Mouse (Mus musculus): ENCODE data around the gene Ppp3r1.
A peak's percentile ranks its signal among the peaks of the same experiment; 100 is the strongest.

The Ppp3r1 gene

DNA sequence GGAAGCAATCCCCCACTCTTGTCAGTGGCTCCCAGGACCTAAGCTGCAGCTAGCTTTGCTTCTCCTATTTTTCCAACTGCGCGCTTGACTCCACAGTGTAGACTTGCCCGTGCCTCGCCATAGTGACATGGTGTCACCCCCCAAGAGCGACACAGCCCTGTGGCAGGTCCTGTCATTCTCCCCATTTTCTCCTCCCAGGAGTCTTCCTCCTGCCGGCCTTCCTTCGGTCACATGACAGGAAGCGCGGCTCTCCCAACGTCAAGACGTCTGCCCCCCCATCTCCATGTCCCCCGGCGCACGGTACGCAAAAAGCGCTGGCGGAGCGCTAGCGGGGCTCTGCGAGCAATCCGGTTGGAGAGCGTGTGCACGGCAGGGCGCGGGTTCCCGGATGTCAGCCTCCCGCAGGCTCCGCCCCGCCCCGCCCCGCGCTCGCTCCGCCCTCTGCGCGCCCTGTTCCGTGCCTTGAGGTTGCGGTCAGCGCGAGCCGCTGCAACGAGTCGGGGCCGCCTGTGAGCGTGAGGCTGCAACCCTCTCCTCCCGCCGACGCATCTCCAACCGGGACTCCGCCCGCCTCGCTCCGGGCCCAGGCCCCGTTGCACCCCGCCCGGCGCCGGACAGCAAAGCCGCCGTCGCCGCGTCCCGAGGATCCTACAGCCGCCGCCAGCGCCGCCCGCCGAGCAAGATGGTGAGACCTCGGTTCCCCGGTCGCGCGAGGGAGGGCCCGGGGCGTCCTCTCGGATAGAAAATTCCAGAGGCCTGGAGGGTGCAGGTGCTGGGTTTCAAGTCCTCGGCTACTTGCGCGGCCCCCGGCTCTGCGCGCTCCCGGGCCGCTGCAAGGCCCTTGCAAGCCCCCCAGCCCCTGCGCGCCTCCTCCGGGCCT lies at the start of gene Ppp3r1:
Ppp3r1 (plus strand) TSS at position 406 of the 880 bp plus-strand sequence.
- DNase-seq (ENCODE audit: low spot score) = peak; percentile 94

GRCm38 (mm10) chr11:17112419-17113090 lies 46.5 kb upstream of the Ppp3r1 start:
- no peak for DNase-seq (ENCODE audit: low spot score)

- DNase-seq (ENCODE audit: low spot score) = no peak
Observed at GRCm38 (mm10) chr11:17126418-17126817, 32.6 kb upstream of the Ppp3r1 start.

DNA sequence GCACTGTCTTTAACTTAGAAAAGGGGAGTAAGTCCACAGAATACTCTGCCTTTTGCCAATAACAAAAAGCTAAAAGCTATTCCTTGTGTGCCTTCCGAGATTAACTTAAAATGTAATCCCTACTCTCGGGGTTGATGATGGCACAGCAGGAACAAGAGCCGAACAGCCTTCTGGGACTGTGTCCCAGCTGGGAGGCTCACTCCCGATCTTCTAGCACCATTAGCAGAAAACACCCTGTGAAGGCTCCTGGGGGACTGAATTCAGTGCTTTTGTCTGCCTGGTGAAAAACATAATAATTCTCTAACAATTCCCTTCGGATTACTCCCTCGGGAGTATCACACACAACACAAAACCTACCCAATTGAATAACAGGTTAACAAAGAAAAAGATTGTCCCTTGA lies 23.4 kb upstream of the Ppp3r1 start:
- DNase-seq (ENCODE audit: low spot score) = no peak

DNA sequence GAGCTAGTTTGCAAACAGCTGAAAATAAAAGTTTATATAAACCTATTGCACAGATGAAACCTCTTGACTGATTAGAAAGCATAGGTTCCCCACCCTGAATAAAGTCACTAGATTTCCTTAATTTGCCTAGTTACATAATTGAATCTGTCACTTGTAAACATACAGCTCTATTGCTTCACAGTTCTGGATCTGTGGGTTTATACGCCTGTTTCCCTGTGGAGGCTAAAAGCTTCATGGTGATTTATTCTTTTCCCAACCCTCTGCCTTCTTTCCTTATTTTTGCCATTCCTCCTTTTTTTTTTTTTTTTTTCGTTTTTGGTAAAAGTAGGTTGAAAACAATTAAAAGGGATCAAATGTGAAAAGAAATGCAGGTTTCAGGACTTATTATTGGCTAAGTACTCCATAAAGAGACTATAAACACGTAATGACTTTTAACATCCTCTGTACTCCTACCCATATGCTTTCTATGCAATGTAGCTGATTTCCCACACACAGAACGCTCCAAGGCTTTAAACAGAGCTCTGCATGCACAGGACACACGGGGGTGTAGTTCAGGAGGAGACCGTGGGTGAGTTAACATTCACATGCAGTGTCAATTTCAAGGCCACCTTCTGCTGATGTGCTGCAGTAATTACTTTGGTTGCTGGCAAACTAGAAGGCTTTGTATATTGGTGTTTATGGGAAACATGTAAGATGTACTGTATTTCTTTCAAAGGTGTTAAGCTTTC lies 20.6 kb upstream of the Ppp3r1 start:
- DNase-seq (ENCODE audit: low spot score) = no peak

DNA sequence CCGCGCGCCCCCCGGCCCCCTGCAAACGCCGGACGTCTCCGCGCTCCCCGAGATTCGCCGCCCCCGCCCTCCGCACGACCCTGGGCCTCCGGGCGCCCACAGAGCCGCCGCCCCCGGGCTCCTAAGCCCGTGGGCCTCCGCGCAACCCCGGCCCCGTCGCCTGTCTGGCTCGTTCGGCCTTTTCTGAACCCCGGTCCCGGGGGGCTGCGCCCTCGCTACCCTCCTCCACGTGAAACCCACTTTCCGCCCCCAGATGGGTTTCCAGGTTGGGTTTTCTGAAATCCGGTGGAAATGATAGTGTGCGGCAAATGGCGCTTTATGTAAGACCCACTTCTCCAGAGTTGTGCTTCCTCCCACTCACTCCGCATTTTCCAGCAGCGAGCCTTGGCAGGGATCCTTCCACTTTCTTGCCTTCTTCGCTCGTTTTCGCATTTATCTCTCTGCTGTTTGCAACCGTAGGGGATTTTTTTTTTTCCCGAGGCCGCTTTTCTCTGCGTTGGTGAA lies 727 bp downstream of the Ppp3r1 start:
- peak; percentile 50 for DNase-seq (ENCODE audit: low spot score)

GRCm38 (mm10) chr11:17160242-17160641 lies 1.2 kb downstream of the Ppp3r1 start:
- peak; percentile 30 for DNase-seq (ENCODE audit: low spot score)

- no peak for DNase-seq (ENCODE audit: low spot score)
Observed at GRCm38 (mm10) chr11:17163956-17164355, 4.9 kb downstream of the Ppp3r1 start.

- DNase-seq (ENCODE audit: low spot score) = no peak
Observed at GRCm38 (mm10) chr11:17166627-17167026, 7.6 kb downstream of the Ppp3r1 start.

- DNase-seq (ENCODE audit: low spot score) = no peak
Observed at GRCm38 (mm10) chr11:17169262-17169661, 10.2 kb downstream of the Ppp3r1 start.

DNA sequence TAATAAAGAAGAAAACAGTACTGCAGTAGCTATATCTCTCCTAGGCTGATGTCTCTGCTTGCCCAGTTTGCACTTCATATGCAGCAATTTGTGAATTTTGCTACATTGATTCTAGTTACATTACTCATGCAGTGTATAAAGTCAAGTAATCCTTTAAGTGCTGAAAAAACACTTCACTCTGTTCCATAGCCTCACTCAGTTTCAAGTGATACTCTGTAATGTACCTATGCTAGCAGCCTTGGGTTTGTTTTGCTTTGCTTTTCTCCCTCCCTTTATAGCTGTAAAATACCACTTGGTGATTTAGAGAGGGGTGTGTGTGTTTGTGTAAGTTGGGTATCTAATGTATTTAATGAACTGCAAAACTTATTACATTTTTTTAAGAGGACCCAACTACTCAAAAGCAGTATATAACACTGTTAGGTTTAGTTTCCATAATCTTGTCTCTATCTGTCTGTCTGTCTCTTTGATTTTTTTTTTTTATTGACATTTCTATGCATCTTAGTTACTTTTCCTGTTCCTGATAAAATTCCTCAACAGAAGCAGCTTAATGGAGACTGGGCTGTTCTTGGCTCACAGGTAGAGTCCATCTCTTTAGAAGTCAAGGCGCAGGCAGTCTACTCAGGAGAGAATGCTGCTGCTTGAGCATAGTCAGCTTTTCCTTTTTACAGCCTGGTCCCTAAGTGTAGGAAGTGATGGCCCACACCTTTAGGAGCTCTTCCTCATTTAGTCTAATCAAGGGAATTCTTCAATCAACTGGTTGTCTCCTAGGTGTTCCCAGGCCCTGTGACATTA lies 12.1 kb downstream of the Ppp3r1 start:
- DNase-seq (ENCODE audit: low spot score) = no peak

- no peak for DNase-seq (ENCODE audit: low spot score)
Observed at GRCm38 (mm10) chr11:17172300-17172699, 13.2 kb downstream of the Ppp3r1 start.

DNA sequence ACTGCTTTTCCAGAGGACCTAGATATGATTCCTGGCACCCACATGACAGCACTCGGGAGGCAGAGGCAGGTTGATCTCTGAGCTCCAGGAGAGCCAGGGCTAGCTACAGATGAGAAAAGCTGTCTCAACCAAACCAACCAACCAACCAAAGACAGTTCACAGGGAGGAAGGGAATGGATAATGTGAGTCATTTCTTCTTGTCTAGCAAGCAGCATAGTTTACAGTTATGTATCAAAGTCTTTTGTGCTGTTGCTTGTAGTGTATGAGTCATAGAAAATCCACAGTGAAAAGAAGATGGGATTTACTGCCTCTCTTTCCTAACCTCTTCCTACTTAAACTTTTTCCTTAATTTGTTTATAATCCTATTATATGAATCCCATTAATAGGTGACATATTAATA lies 17.6 kb downstream of the Ppp3r1 start:
- no peak for DNase-seq (ENCODE audit: low spot score)

DNA sequence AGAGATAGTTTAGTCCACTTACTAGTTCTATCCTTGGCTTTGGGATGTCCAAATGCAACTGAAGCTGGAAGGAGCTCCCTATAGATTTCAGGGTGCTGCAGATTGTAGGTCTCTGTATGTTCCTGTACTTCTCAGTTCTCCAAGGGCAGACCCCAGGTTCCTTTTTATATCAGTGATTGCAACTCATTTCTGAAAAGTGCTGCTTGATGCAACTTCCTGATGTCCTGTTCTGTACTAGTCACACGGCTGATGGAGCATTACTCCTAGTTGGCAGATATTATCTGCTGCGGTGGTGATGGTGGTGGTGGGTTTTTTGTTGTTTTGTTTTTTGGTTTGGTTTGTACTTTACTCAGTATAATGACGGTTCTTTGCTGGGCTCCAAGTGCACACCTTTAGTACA lies 21.7 kb downstream of the Ppp3r1 start:
- no peak for DNase-seq (ENCODE audit: low spot score)

DNA sequence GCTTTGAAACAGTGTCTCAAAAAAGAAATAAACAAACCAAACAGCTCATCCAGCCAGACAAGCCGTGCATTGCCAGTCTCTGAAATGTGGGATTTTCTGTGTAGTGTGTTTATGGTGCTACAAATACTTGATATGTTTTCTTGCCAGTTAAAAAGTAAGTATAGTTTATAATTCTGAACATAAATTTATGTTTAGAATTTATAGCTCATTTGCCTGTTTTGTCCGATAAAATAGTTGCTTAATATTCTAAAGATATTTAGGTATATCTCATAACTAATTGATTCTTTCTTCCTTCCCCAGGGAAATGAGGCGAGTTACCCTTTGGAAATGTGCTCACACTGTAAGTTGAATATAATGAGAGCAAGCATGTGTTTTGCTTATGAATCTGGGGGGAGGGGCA lies 22.7 kb downstream of the Ppp3r1 start, which contains the start of gene Wdr92:
Wdr92 (plus strand) TSS at position 301 of the 400 bp plus-strand sequence.
- no peak for DNase-seq (ENCODE audit: low spot score)

- no peak for DNase-seq (ENCODE audit: low spot score)
Observed at GRCm38 (mm10) chr11:17183165-17183564, 24.1 kb downstream of the Ppp3r1 start.

DNA sequence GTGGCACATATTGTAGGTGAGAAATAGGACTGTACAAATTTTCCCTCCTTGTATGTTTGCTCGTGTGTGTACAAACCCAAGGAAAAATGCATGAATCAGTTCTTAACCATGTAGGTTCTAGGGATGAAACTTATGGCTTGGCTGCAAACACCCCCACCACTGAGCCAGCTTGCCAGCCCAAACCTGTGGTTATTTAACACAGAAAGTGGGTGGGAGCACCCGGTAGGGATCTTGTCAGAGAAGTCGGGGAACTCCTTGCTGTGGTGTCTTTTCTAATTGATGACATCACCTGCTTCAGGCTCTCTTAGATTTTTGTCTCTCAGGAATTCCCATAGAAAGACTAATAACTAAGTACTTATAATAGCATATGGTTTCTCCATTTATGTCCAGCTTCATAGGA lies 28.6 kb downstream of the Ppp3r1 start:
- DNase-seq (ENCODE audit: low spot score) = no peak

GRCm38 (mm10) chr11:17188786-17189185 lies 29.7 kb downstream of the Ppp3r1 start:
- DNase-seq (ENCODE audit: low spot score) = no peak

DNA sequence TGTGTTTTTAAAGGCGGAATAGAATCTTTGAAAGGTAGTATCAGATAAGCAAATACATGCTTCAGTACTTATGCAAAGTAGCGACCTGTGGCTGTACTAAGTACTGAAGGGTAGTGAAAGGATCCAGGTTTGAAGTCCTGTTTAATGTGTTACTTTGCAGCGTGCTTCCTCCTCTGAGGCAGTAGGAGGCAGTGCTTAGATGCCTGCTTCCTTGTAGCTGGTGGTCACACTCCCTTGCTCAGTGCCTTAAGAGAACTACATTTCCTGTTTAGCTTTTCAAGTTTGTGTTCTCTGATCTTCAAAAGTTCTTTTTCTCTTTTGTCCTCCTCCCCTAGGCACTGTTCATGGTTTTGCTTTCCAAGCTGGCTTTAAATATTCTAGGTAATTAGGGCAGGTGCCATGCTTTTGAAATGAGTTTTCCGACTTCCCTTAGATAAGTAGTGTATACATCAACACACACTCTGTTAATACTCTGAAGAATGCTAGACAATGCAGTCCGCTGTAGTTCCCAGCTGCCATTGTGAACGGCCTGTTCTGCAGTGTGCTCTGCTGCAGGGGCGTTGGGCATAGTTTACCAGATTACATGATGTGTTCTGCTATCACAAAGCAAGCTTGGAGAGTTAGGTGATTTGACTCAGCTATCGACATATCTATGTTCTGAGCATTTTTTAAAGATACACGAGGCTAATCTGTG lies 33.2 kb downstream of the Ppp3r1 start:
- DNase-seq (ENCODE audit: low spot score) = no peak

GRCm38 (mm10) chr11:17199170-17199569 lies 40.1 kb downstream of the Ppp3r1 start:
- DNase-seq (ENCODE audit: low spot score) = no peak

Data from yolk sac, embryonic 10.5 days (tissue).